Mouse (Mus musculus): Measurements from ENCODE around the gene Invs.

GRCm38 (mm10) chr4:48472052-48472791 is 192.7 kb downstream of the Invs start:
- TF ChIP-seq TCF12 (IDR thresholded peaks at IDR 0.05; ENCODE audit: insufficient read depth, poor library complexity, severe bottlenecking), result no peak
- TF ChIP-seq MYOD1 (IDR thresholded peaks at IDR 0.05; ENCODE audit: control insufficient read depth in 1 of 3, insufficient read length in 2 of 3, low read depth in 2 of 3), result no peak
- no peak for TF ChIP-seq POLR2A (IDR thresholded peaks at IDR 0.05; ENCODE audit: insufficient read length, low read depth)
- TF ChIP-seq CEBPB (IDR thresholded peaks at IDR 0.05; ENCODE audit: insufficient read depth, poor library complexity, severe bottlenecking), result no peak
- no peak for TF ChIP-seq TCF3 (IDR thresholded peaks at IDR 0.05; ENCODE audit: insufficient read length, low read depth)
- no peak for TF ChIP-seq MYOG (IDR thresholded peaks at IDR 0.05; ENCODE audit: control insufficient read depth in 1 of 3, insufficient read depth in 1 of 3, insufficient read length in 2 of 3, low read depth in 2 of 3)
- no peak for TF ChIP-seq MAX (IDR thresholded peaks at IDR 0.05; ENCODE audit: low read depth)
- no peak for TF ChIP-seq USF1 (IDR thresholded peaks at IDR 0.05; ENCODE audit: low read depth)
- no peak for TF ChIP-seq POLR2AphosphoS2 (IDR thresholded peaks at IDR 0.05; ENCODE audit: insufficient read length, low read depth)
- no peak for TF ChIP-seq REST (IDR thresholded peaks at IDR 0.05; ENCODE audit: insufficient read depth, insufficient read length)
